7 mouse cellular contexts compared by ENCODE assay signal in genomic region chr5:102206953-102207352, GRCm38 (mm10).
DNase-seq lines count a peak whose midpoint lies in the region; ATAC-seq lines count a peak whose summit lies in the region.

No protein-coding gene starts in this region.

- intact Hi-C loops in left cerebral cortex, postnatal 36 days (cut with DNase I) = loop anchor here (1.0 kb wide), 1 partner anchor 485 kb away; no protein-coding TSS in a partner anchor

- H3K9me3 ChIP-seq in embryonic facial prominence, embryonic 12.5 days = no peaks in the 10 kb centered on the region
- no peaks in the 10 kb centered on the region for H3K9me3 ChIP-seq in midbrain, embryonic 12.5 days

- no peak overlapping the region for H3K27ac ChIP-seq in embryonic facial prominence, embryonic 12.5 days
- H3K27ac ChIP-seq in midbrain, embryonic 12.5 days (replicated peaks) = no peak overlapping the region

- 0 out of 2 replicates have a peak overlapping the region, but pooled peaks have one; percentile 26 for H3K4me2 ChIP-seq in embryonic facial prominence, embryonic 12.5 days (replicated peaks)
- peak overlapping the region; percentile 41 for H3K4me2 ChIP-seq in midbrain, embryonic 12.5 days (replicated peaks)

- no peaks in the 10 kb centered on the region for H3K36me3 ChIP-seq in embryonic facial prominence, embryonic 12.5 days
- no peaks in the 10 kb centered on the region for H3K36me3 ChIP-seq in midbrain, embryonic 12.5 days

- 0 out of 2 replicates have a peak, but pooled peaks cover 2% of the 10 kb centered on the region for H3K27me3 ChIP-seq in embryonic facial prominence, embryonic 12.5 days
- no peaks in the 10 kb centered on the region for H3K27me3 ChIP-seq in midbrain, embryonic 12.5 days

- 4% methylated on average over 16 of the region's 16 CpGs for WGBS in embryonic facial prominence, embryonic 12.5 days
- 5% methylated on average over 16 of the region's 16 CpGs for WGBS in midbrain, embryonic 12.5 days

- DNase-seq in adrenal gland, postnatal 4 days (ENCODE audit: low spot score in 2 of 2) = peak; percentile 22 to 62
- peak; percentile 73 for DNase-seq in heart, adult 8-10 months (ENCODE audit: low spot score)
- peak; percentile 77 for DNase-seq in kidney, adult 18-20 months
- peak; percentile 29 to 73 for DNase-seq in left cerebral cortex, postnatal 36 days (ENCODE audit: low spot score in 2 of 2)
- peak; percentile 2 for DNase-seq in spleen, adult 12 weeks (ENCODE audit: low spot score)

- H3K4me3 ChIP-seq in embryonic facial prominence, embryonic 12.5 days = no peak overlapping the region
- peak overlapping the region; percentile 13; the same call in 1 of the 2 replicates for H3K4me3 ChIP-seq in midbrain, embryonic 12.5 days

- H3K4me1 ChIP-seq in embryonic facial prominence, embryonic 12.5 days = 0 out of 2 replicates have a peak, but pooled peaks cover 6% of the 10 kb centered on the region
- no peaks in the 10 kb centered on the region for H3K4me1 ChIP-seq in midbrain, embryonic 12.5 days

- H3K9ac ChIP-seq in embryonic facial prominence, embryonic 12.5 days = no peak overlapping the region
- H3K9ac ChIP-seq in midbrain, embryonic 12.5 days (replicated peaks) = no peak overlapping the region

- ATAC-seq in embryonic facial prominence, embryonic 12.5 days (ENCODE audit: insufficient number of reproducible peaks, insufficient read depth, low FRiP score, low TSS enrichment) = no peak
- ATAC-seq in midbrain, embryonic 12.5 days (ENCODE audit: low FRiP score, low read depth) = peak; percentile 79

Comparison
In these comparisons a context has a peak if more than half of its experiments do, and no peak if none do; other contexts are left out.
1. DNase-seq: peak in every context shown above with its lines; median percentile 77 in kidney, adult 18-20 months; 73 in heart, adult 8-10 months; 51 in left cerebral cortex, postnatal 36 days; 42 in adrenal gland, postnatal 4 days; 2 in spleen, adult 12 weeks.